Mouse (Mus musculus) liver, adult 2 months (tissue): ENCODE measurements around the gene Plpp2.

ENCODE experiments used
- CTCF ChIP-seq: fragments of 200-500 bp; IDR thresholded peaks from 2 replicates; pipeline ENCODE4 v1.5.1; 2011; ENCODE audit warnings: low read depth, low read length, control low read depth
- POLR2A ChIP-seq: fragments of 200-500 bp; IDR thresholded peaks from 2 replicates; pipeline ENCODE4 v1.6.1; 2011; ENCODE audit warnings: low read length, control low read depth; ENCODE audit not compliant: insufficient read depth; ENCODE audit errors: extremely low read depth

- no peak for TF ChIP-seq POLR2A
- TF ChIP-seq CTCF = peak; percentile 79
These were observed 47.2 kb upstream of the Plpp2 start for GRCm38 (mm10) chr10:79580811-79581210.
